Mouse (Mus musculus) liver, postnatal 0 days (tissue): ENCODE results near the gene Socs3.

Source experiments
- CTCF ChIP-seq: sonication (generic); IDR thresholded peaks from 2 replicates; pipeline ENCODE4 v1.5.1; 2016; ENCODE audit warnings: antibody characterized with exemption, low read depth
- EP300 ChIP-seq: IDR thresholded peaks from 2 replicates; pipeline ENCODE4 v1.6.1; 2016; ENCODE audit warnings: antibody characterized with exemption, low read depth, mild to moderate bottlenecking

DNA sequence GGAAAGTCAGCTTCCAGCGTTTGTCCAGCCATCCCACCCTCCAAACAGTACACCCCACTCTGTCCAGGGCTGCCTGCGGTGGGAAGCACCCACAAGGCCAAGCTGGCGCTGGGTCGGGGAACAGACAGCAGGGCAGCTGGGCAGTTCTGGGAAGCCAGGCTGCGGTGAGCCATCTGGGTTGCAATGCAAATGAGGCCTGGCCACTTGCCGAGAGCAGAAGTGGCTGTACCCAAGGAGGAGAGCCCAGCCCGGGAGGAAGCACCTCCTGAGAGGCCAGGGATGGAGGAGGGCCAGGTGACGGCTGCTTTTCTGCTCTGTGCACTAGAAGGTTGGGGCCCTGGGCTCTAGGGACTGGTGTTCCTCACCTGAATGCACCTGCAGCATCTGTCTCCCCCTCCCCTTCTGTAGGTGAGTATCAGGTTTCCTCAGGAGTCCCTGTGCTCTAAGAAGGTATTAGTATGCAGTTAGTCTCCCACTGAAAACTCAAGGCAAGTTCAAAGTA, 6.3 kb upstream of the Socs3 start:
- TF ChIP-seq CTCF = no peak
- no peak for TF ChIP-seq EP300
